Mouse (Mus musculus) heart, embryonic 11.5 days (tissue): Measurements from ENCODE around the gene Prkce. TPM values are rescaled to one million over a fixed set of nuclear protein-coding genes. Genes with fewer than 3 reads are reported as not detected.

Source experiments
- ATAC-seq: fragments of 200-750 bp; cut with Nextera tagmentation; replicated peaks from 2 replicates; pipeline ENCODE4 v1.8.0; 2017; ENCODE audit warnings: moderate library complexity; ENCODE audit not compliant: insufficient number of reproducible peaks, low FRiP score, low TSS enrichment
- H3K27ac ChIP-seq: fragments of 300-500 bp; sonication (generic); 2 replicates; pipeline ENCODE4 v1.5.1; 2014; ENCODE audit warnings: mild to moderate bottlenecking, low read depth, low read length
- H3K27me3 ChIP-seq: fragments of 300-500 bp; sonication (generic); 2 replicates; pipeline ENCODE4 v1.6.1; 2014; ENCODE audit warnings: mild to moderate bottlenecking, low read length, mixed read lengths; ENCODE audit not compliant: control insufficient read depth, insufficient read depth
- H3K36me3 ChIP-seq: fragments of 300-500 bp; sonication (generic); 2 replicates; pipeline ENCODE4 v1.6.1; 2014; ENCODE audit warnings: mild to moderate bottlenecking, low read length, moderate library complexity, mixed read lengths; ENCODE audit not compliant: control insufficient read depth, insufficient read depth
- H3K4me1 ChIP-seq: fragments of 300-500 bp; sonication (generic); 2 replicates; pipeline ENCODE4 v1.6.1; 2014; ENCODE audit warnings: low read length; ENCODE audit not compliant: control insufficient read depth, insufficient read depth
- H3K4me2 ChIP-seq: fragments of 300-500 bp; sonication (generic); 2 replicates; pipeline ENCODE4 v1.6.1; 2014; ENCODE audit warnings: mild to moderate bottlenecking, moderate library complexity
- H3K4me3 ChIP-seq: fragments of 300-500 bp; sonication (generic); 2 replicates; pipeline ENCODE4 v1.5.1; 2014; ENCODE audit warnings: low read depth, low read length
- H3K9ac ChIP-seq: fragments of 300-500 bp; sonication (generic); 2 replicates; pipeline ENCODE4 v1.6.1; 2014; ENCODE audit warnings: mild to moderate bottlenecking, low read depth, low read length, moderate library complexity
- H3K9me3 ChIP-seq: fragments of 300-500 bp; sonication (generic); replicated peaks from 2 replicates; pipeline ENCODE4 v1.6.1; 2016; ENCODE audit warnings: low read length; ENCODE audit not compliant: control insufficient read depth
- WGBS: fragments of 180-500 bp; shearing (Covaris S2); extraction: QIAGEN DNeasy Blood & Tissue Kit; methylation state at CpG from one replicate; pipeline ENCODE4 v1.1.7; 2014; ENCODE audit not compliant: insufficient replicate concordance; 5-methylcytosine and 5-hydroxymethylcytosine counted together
- polyA plus RNA-seq: library from polyadenylated mRNA; unstranded; fragments of >200 nt; fragmentation: Nextera tagmentation; extraction: Ambion mirVana; gene quantifications from 2 replicates; pipeline ENCODE4 v1.2.1, GENCODE M21; 2014

Prkce gene
- polyA plus RNA-seq, 1 experiment from 2014 or later, result 12.8 TPM

- H3K27ac ChIP-seq, result no peak overlapping the region
- no peaks in the 10 kb centered on the region for H3K36me3 ChIP-seq
- no peak overlapping the region for H3K4me3 ChIP-seq
- H3K9me3 ChIP-seq, result no peaks in the 10 kb centered on the region
- no peaks in the 10 kb centered on the region for H3K27me3 ChIP-seq
- WGBS, result 87% methylated on average over 4 of the region's 4 CpGs
- H3K9ac ChIP-seq, result no peak overlapping the region
- no peak for ATAC-seq
- H3K4me2 ChIP-seq, result no peak overlapping the region
- no peaks in the 10 kb centered on the region for H3K4me1 ChIP-seq
These were observed 440.4 kb downstream of the Prkce start for GRCm38 (mm10) chr17:86607981-86608380.

- 74% methylated on average over 8 of the region's 8 CpGs for WGBS
- H3K4me2 ChIP-seq, result no peak overlapping the region
- no peaks in the 10 kb centered on the region for H3K9me3 ChIP-seq
- no peaks in the 10 kb centered on the region for H3K4me1 ChIP-seq
- H3K27ac ChIP-seq, result no peak overlapping the region
- no peak for ATAC-seq
- H3K36me3 ChIP-seq, result no peaks in the 10 kb centered on the region
- H3K9ac ChIP-seq, result no peak overlapping the region
- H3K27me3 ChIP-seq, result no peaks in the 10 kb centered on the region
- no peak overlapping the region for H3K4me3 ChIP-seq
These were observed 442.8 kb downstream of the Prkce start for GRCm38 (mm10) chr17:86610271-86610969.

GRCm38 (mm10) chr17:86611772-86612171, 444.2 kb downstream of the Prkce start:
- Histone ChIP-seq H3K4me2 (no peak overlapping the region), H3K27me3 (no peaks in the 10 kb centered on the region), H3K27ac (no peak overlapping the region), H3K9ac (no peak overlapping the region), H3K4me1 (no peaks in the 10 kb centered on the region), H3K36me3 (no peaks in the 10 kb centered on the region), H3K4me3 (no peak overlapping the region), H3K9me3 (no peaks in the 10 kb centered on the region)
- 55% methylated on average over 5 of the region's 5 CpGs for WGBS
- ATAC-seq, result no peak

- 70% methylated on average over 13 of the region's 13 CpGs for WGBS
- Histone ChIP-seq H3K27ac (no peak overlapping the region), H3K9ac (no peak overlapping the region), H3K9me3 (no peaks in the 10 kb centered on the region), H3K4me1 (peaks cover 9% of the 10 kb centered on the region), H3K4me3 (no peak overlapping the region), H3K27me3 (no peaks in the 10 kb centered on the region), H3K36me3 (no peaks in the 10 kb centered on the region), H3K4me2 (no peak overlapping the region)
- no peak for ATAC-seq
These were observed 448.2 kb downstream of the Prkce start for GRCm38 (mm10) chr17:86615592-86616291.

GRCm38 (mm10) chr17:86617570-86618237, 450.1 kb downstream of the Prkce start:
- Histone ChIP-seq H3K4me3 (no peak overlapping the region), H3K36me3 (no peaks in the 10 kb centered on the region), H3K4me1 (peaks cover 9% of the 10 kb centered on the region), H3K9ac (no peak overlapping the region), H3K9me3 (no peaks in the 10 kb centered on the region), H3K27me3 (no peaks in the 10 kb centered on the region), H3K27ac (no peak overlapping the region), H3K4me2 (no peak overlapping the region)
- no peak for ATAC-seq
- WGBS, result 42% methylated on average over 3 of the region's 3 CpGs

GRCm38 (mm10) chr17:86618431-86618861, 450.9 kb downstream of the Prkce start:
- ATAC-seq, result no peak
- 65% methylated on average over 4 of the region's 4 CpGs for WGBS

GRCm38 (mm10) chr17:86622862-86623261, 455.3 kb downstream of the Prkce start:
- Histone ChIP-seq H3K9ac (no peak overlapping the region), H3K27me3 (no peaks in the 10 kb centered on the region), H3K36me3 (no peaks in the 10 kb centered on the region), H3K4me1 (peaks cover 7% of the 10 kb centered on the region), H3K27ac (0 out of 2 replicates have a peak overlapping the region, but pooled peaks have one; percentile 15), H3K9me3 (no peaks in the 10 kb centered on the region), H3K4me2 (no peak overlapping the region), H3K4me3 (no peak overlapping the region)
- WGBS, result 75% methylated on average over 3 of the region's 3 CpGs
- no peak for ATAC-seq

More at GRCm38 (mm10) chr17:86618431-86618861, 450.9 kb downstream of the Prkce start:
- Histone ChIP-seq H3K27me3 (no peaks in the 10 kb centered on the region), H3K9ac (no peak overlapping the region), H3K4me1 (peaks cover 9% of the 10 kb centered on the region), H3K36me3 (no peaks in the 10 kb centered on the region), H3K27ac (0 out of 2 replicates have a peak overlapping the region, but pooled peaks have one; percentile 7), H3K4me3 (no peak overlapping the region), H3K4me2 (no peak overlapping the region), H3K9me3 (no peaks in the 10 kb centered on the region)

GRCm38 (mm10) chr17:86626523-86626922, 458.9 kb downstream of the Prkce start:
- H3K27me3 ChIP-seq, result no peaks in the 10 kb centered on the region
- no peak overlapping the region for H3K27ac ChIP-seq
- ATAC-seq, result no peak
- H3K9me3 ChIP-seq, result no peaks in the 10 kb centered on the region
- no peaks in the 10 kb centered on the region for H3K4me1 ChIP-seq
- peaks cover 3% of the 10 kb centered on the region; the same call in 1 of the 2 replicates for H3K36me3 ChIP-seq
- H3K4me3 ChIP-seq, result no peak overlapping the region
- H3K9ac ChIP-seq, result no peak overlapping the region
- WGBS, result 81% methylated on average over 6 of the region's 6 CpGs
- H3K4me2 ChIP-seq, result no peak overlapping the region
